Mouse (Mus musculus) embryonic stem cell, embryonic (primary cell): ENCODE data around the gene Rnf2.

Source experiments
- CTCF ChIA-PET, 4 experiments: fragments of 300-600 bp in 2 of 4; fragments of 350-600 bp in 2 of 4; sonication (Branson Sonifier 250); formaldehyde crosslinking; loops; one replicate each; lab custom pipeline; 2022; ENCODE audit warnings: inconsistent platforms in 2 of 4; lab: Charles Lee
- POLR2A ChIA-PET, 4 experiments: fragments of 300-600 bp in 2 of 4; fragments of 350-600 bp in 2 of 4; sonication (Branson Sonifier 250); formaldehyde crosslinking; loops; one replicate each; lab custom pipeline; 2022; ENCODE audit warnings: antibody characterized with exemption in 4 of 4, inconsistent platforms in 1 of 4; lab: Charles Lee

Rnf2 gene

GRCm38 (mm10) chr1:151497028-151497427, 3.7 kb downstream of the Rnf2 start:
- ChIA-PET POLR2A (interaction anchor here in 3 of 4 experiments (0.5 to 5.8 kb wide), 18 partner anchors 8 to 320 kb away, joined by 3 to 55 read pairs (median 4); partner anchors contain the start of gene Fam129a (in 2 of the 3)), CTCF (interaction anchor here (0.5 to 2.8 kb wide), 29 partner anchors 9 to 794 kb away, joined by 3 to 15 read pairs (median 4); partner anchors contain the start of gene Edem3 (in 1 of the 4))

- ChIA-PET POLR2A (interaction anchor here in 1 of 4 experiments (1.2 to 2.7 kb wide), 4 partner anchors 12 to 73 kb away, joined by 3 to 11 read pairs (median 4); no protein-coding TSS in a partner anchor), CTCF (interaction anchor here in 1 of 4 experiments (2.1 to 2.8 kb wide), 2 partner anchors 16 to 210 kb away, joined by 7 to 15 read pairs; no protein-coding TSS in a partner anchor)
Observed at GRCm38 (mm10) chr1:151495635-151496285, 5.0 kb downstream of the Rnf2 start.

GRCm38 (mm10) chr1:151494711-151495110, 6.0 kb downstream of the Rnf2 start:
- ChIA-PET CTCF (interaction anchor here in 2 of 4 experiments (0.6 to 1.2 kb wide), 2 partner anchors 12 to 259 kb away, joined by 3 read pairs; no protein-coding TSS in a partner anchor), POLR2A (interaction anchor here in 1 of 4 experiments (0.7 to 1.8 kb wide), 3 partner anchors 19 to 50 kb away, joined by 3 to 5 read pairs (median 3); no protein-coding TSS in a partner anchor)

GRCm38 (mm10) chr1:151493826-151494225, 6.9 kb downstream of the Rnf2 start:
- POLR2A ChIA-PET: interaction anchor here in 1 of 4 experiments (1.0 to 1.8 kb wide), 4 partner anchors 18 to 76 kb away, joined by 3 to 5 read pairs (median 4); no protein-coding TSS in a partner anchor
- CTCF ChIA-PET: interaction anchor here in 2 of 4 experiments (1.2 to 2.1 kb wide), 4 partner anchors 10 to 210 kb away, joined by 3 to 9 read pairs (median 6); no protein-coding TSS in a partner anchor

DNA sequence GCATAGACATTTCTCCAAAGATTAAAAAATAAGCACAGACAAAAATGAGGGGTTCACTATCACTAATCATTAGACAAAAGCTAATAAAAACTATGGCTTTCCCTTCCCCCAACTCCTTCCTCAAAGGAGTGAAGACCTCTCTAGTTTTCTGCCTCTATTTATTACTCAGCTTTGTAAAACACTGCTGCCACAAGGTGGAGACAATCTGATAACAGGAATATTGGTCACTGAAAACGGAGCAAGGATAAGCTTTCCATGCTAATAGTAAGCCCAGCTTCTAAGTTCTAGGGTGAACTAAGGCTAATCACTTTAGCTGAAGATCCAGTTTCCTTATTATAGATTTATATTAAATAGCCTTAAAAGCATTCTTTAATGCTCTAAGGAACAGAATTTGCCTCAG, 8.3 kb downstream of the Rnf2 start:
- CTCF ChIA-PET: interaction anchor here (0.6 to 2.1 kb wide), 12 partner anchors 9 to 211 kb away, joined by 3 to 9 read pairs (median 4); no protein-coding TSS in a partner anchor
- POLR2A ChIA-PET: interaction anchor here in 3 of 4 experiments (1.0 to 4.7 kb wide), 10 partner anchors 7 to 66 kb away, joined by 3 to 27 read pairs (median 4); partner anchors contain the start of gene Rnf2 (in 2 of the 3)

DNA sequence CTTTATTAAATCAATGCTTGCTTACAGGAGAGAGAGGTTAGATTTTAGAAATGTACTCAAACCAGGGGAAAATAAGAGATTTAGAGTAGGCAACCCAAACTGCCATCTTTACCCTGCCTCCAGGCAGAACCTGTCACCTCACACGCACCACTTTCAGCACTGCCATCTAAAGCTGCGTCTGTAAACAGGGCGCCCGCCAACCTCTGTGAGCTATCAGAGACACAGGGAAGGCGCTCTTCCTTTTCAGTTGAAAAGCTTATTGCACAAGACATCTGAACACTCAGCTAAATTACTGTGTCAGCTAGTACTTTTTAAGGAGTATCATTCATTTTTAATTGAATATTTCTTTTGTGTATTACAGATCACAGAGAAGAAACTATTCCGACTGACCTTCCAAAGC, 10.9 kb downstream of the Rnf2 start:
- ChIA-PET POLR2A (interaction anchor here in 2 of 4 experiments (0.6 to 4.7 kb wide), 4 partner anchors 9 to 146 kb away, joined by 3 to 42 read pairs (median 15); partner anchors contain the start of gene Rnf2 (in 2 of the 2)), CTCF (interaction anchor here in 2 of 4 experiments (1.0 kb wide), 2 partner anchors 16 to 74 kb away, joined by 3 to 5 read pairs; no protein-coding TSS in a partner anchor)

GRCm38 (mm10) chr1:151484754-151485153, 16.0 kb downstream of the Rnf2 start:
- ChIA-PET CTCF (interaction anchor here in 2 of 4 experiments (0.5 to 2.0 kb wide), 3 partner anchors 12 to 222 kb away, joined by 3 to 4 read pairs (median 3); no protein-coding TSS in a partner anchor), POLR2A (interaction anchor here in 3 of 4 experiments (0.6 to 2.5 kb wide), 5 partner anchors 7 to 16 kb away, joined by 4 to 11 read pairs (median 9); partner anchors contain the start of gene Rnf2 (in 1 of the 3))

- ChIA-PET POLR2A (interaction anchor here in 3 of 4 experiments (1.3 to 2.5 kb wide), 8 partner anchors 9 to 17 kb away, joined by 3 to 11 read pairs (median 8); partner anchors contain the start of gene Rnf2 (in 1 of the 3)), CTCF (interaction anchor here (0.5 to 2.0 kb wide), 22 partner anchors 9 to 1396 kb away, joined by 3 to 9 read pairs (median 4); partner anchors contain the start of gene Rnf2 (in 1 of the 4))
Observed at GRCm38 (mm10) chr1:151483568-151483967, 17.2 kb downstream of the Rnf2 start.

- POLR2A ChIA-PET: interaction anchor here (0.5 to 1.7 kb wide), 10 partner anchors 8 to 139 kb away, joined by 3 to 11 read pairs (median 4); partner anchors contain the start of gene Rnf2 (in 1 of the 4)
- CTCF ChIA-PET: interaction anchor here in 2 of 4 experiments (0.9 to 2.0 kb wide), 4 partner anchors 10 to 222 kb away, joined by 3 to 9 read pairs (median 7); no protein-coding TSS in a partner anchor
Observed at GRCm38 (mm10) chr1:151482497-151482896, 18.3 kb downstream of the Rnf2 start.

DNA sequence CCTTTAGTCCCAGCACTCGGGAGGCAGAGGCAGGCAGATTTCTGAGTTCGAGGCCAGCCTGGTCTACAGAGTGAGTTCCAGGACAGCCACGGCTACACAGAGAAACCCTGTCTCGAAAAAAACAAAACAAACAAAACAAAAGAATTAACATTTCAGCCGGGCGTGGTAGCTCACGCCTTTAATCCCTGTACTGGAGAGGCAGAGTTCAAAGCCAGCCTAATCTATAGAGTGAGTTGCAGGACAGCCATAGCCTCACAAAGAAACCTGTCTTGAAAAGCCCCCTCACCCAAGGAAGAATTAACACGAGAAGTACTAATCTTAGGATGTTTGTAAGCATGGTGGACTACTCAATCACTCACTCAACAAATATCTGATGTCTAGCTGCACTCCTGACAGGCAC, 28.4 kb downstream of the Rnf2 start:
- ChIA-PET CTCF (interaction anchor here in 1 of 4 experiments (0.6 kb wide), 1 partner anchor 14 kb away, joined by 8 read pairs; no protein-coding TSS in a partner anchor), POLR2A (interaction anchor here in 3 of 4 experiments (0.7 to 3.7 kb wide), 15 partner anchors 12 to 282 kb away, joined by 3 to 26 read pairs (median 5); partner anchors contain the start of gene Rnf2 (in 2 of the 3))

- CTCF ChIA-PET: interaction anchor here in 2 of 4 experiments (0.6 to 1.0 kb wide), 3 partner anchors 12 to 109 kb away, joined by 3 to 4 read pairs (median 3); no protein-coding TSS in a partner anchor
- POLR2A ChIA-PET: interaction anchor here in 3 of 4 experiments (0.6 to 3.7 kb wide), 27 partner anchors 9 to 1020 kb away, joined by 3 to 26 read pairs (median 4); partner anchors contain the start of gene Rnf2 (in 2 of the 3)
Observed at GRCm38 (mm10) chr1:151471429-151471828, 29.3 kb downstream of the Rnf2 start.

GRCm38 (mm10) chr1:151466571-151466970, 34.2 kb downstream of the Rnf2 start:
- POLR2A ChIA-PET: interaction anchor here in 2 of 4 experiments (0.7 to 1.5 kb wide), 9 partner anchors 10 to 105 kb away, joined by 3 to 7 read pairs (median 3); partner anchors contain the start of gene Rnf2 (in 1 of the 2)

DNA sequence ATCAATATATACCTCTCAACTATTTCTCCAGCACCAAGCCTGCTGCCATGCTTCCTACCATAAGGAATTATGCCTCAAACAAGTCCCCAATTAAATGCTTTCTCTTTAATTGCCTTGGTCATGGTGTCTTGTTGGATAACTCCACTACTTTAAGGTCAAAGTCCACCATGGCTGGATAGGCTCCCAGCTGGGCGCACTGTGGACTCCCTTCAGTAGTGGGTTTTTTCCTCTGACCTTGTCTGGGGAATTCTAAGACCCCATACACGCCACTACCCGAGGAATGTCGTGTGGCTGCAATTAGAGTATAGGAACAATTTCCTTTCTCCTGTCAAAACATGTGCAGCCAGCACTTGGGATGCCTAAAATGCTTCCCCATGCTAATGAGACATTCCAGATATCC, 35.8 kb downstream of the Rnf2 start:
- CTCF ChIA-PET: interaction anchor here in 2 of 4 experiments (0.5 to 0.6 kb wide), 2 partner anchors 14 to 826 kb away, joined by 3 to 4 read pairs; no protein-coding TSS in a partner anchor
- POLR2A ChIA-PET: interaction anchor here in 2 of 4 experiments (0.5 to 1.2 kb wide), 4 partner anchors 30 to 248 kb away, joined by 3 read pairs; no protein-coding TSS in a partner anchor

More at GRCm38 (mm10) chr1:151466571-151466970, 34.2 kb downstream of the Rnf2 start:
- CTCF ChIA-PET: no interaction called here

GRCm38 (mm10) chr1:151461265-151461664, 39.5 kb downstream of the Rnf2 start:
- POLR2A ChIA-PET: interaction anchor here in 1 of 4 experiments (1.1 to 1.7 kb wide), 2 partner anchors 15 to 89 kb away, joined by 3 read pairs; no protein-coding TSS in a partner anchor
- CTCF ChIA-PET: interaction anchor here in 3 of 4 experiments (0.6 to 0.7 kb wide), 3 partner anchors 66 to 1111 kb away, joined by 3 to 10 read pairs (median 5); no protein-coding TSS in a partner anchor

DNA sequence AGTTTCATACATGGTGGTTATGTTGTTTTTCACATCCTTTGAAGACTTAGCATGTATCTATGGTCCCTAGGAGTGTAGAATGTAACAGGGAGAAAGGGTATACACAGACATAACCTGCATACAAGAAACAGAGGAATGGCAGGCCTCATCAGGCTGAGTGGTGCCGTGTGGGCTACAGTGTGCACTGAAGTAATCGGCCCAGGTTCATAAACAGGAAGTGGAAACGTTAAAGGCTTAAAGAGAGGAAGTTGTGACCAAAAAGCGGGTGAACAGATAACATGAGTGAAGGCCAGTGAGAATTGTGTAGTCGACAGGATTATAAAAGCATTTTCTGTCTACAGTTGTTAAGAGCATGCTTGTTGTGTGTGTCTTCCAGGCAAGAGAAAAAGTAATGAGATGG, 43.7 kb downstream of the Rnf2 start:
- CTCF ChIA-PET: interaction anchor here in 1 of 4 experiments (1.5 kb wide), 1 partner anchor 250 kb away, joined by 3 read pairs; no protein-coding TSS in a partner anchor
- POLR2A ChIA-PET: interaction anchor here in 1 of 4 experiments (0.6 to 2.0 kb wide), 4 partner anchors 9 to 216 kb away, joined by 3 to 7 read pairs (median 4); partner anchors contain the start of gene Rnf2

GRCm38 (mm10) chr1:151451946-151452345, 48.8 kb downstream of the Rnf2 start:
- POLR2A ChIA-PET: no interaction called here

GRCm38 (mm10) chr1:151450851-151451250, 49.9 kb downstream of the Rnf2 start:
- ChIA-PET POLR2A (interaction anchor here in 1 of 4 experiments (0.6 kb wide), 1 partner anchor 36 kb away, joined by 5 read pairs; no protein-coding TSS in a partner anchor), CTCF (interaction anchor here in 3 of 4 experiments (0.5 to 0.6 kb wide), 3 partner anchors 14 to 61 kb away, joined by 3 read pairs; no protein-coding TSS in a partner anchor)

More at GRCm38 (mm10) chr1:151451946-151452345, 48.8 kb downstream of the Rnf2 start:
- CTCF ChIA-PET: no interaction called here
